Mouse (Mus musculus) spleen, embryonic (tissue): ENCODE data around the gene Dusp1.

ENCODE experiments used
- CTCF ChIA-PET: fragments of 350-600 bp; sonication (Branson Sonifier 250); formaldehyde crosslinking; loops from one replicate; lab custom pipeline; 2022; lab: Charles Lee

The Dusp1 gene

DNA sequence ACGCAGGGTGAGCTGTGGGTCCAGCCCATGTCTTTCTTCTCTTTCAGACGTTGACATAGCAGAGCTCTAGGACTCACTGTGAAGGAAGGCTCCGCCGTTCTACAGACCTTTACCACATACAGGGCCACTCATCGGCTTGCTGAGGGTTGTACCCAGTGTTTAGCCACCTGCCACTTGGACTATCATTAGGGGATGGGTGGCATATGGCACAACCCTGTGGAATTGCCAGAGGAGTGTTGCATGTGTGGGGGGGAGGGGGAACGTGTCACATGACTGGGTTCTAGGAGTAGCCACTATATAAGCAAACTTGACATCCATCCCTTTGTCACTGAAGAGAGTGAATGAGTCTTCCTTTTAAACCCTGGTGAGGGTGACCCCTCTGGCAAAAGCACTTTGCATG is 1.5 kb upstream of the Dusp1 start:
- CTCF ChIA-PET, result no interaction called here

DNA sequence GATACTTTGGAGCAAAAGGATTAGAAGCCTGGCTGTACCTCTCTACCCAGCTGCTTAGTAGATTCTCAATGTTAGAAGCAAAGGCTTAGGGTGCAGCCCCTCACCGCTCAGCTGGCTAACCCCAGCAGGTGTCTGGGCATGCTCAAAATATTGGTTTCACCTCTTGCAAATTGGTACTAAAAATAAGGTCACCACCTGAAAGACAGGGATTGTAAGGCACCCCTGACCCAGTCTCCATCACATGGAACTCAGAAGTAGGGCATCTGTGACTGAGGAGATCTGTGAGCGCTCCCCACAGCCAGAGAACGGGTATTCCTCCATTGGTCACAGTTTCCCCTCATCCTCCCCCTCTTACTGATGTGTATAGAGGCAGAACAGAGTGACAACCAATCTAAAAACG is 364 bp upstream of the Dusp1 start:
- CTCF ChIA-PET, result no interaction called here

DNA sequence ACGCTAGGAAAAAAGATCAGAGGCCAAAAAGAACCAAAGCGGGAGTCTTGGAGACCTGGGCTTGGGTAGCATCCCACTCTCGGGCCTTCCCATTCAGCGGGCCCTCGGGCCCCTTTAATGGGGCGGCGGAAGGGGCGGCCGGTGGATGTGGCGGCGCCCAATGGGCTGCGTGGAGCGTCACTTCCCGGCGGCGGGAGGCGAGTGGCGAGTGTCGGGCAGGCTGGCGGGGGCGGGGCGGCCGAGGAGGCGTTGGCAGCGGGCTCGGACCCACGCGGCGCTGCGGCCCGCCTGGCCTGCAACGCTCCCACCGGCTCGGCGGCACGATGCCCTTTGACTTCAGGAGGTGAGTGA is 663 bp downstream of the Dusp1 start, which contains the start of gene Ergic1:
TSS of gene Ergic1 (plus strand) at position 200 of the 351 bp plus-strand sequence.
- CTCF ChIA-PET, result no interaction called here

DNA sequence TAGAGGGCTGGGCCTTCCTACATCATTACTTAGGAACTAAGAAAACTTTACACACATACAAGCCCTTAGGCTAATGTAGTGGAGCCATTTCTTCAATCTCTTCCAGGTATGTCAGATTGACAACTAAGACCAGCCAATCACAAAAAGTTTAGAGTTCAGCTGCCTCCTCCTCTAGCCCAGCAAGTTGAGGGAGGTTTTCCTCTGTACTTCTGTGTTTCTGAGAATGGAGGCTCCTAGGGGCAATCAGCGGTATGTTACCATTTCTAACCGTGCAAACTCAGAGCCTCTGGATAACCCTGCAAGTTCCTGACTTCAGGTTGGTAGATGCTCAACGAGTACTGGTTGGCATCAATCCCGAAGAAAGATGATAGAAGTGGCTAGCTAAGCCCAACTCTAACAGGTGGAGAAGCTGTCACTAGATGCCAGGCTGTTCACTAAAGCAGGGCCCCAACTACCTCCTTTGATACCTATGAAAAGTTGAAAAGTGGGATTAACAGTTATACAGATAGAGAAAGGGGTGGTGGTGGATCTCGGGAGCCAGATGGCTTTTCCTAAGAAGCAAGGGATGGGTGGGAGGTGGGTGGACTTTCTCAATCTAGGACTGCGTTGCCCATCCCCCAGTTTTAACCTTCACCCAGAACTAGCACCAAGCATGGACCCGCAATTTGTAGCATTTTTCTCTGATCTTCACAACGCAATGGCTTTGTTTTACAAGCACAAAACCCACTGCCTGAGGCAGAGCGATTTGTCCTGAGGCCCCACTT is 1.2 kb downstream of the Dusp1 start:
- CTCF ChIA-PET, result no interaction called here

DNA sequence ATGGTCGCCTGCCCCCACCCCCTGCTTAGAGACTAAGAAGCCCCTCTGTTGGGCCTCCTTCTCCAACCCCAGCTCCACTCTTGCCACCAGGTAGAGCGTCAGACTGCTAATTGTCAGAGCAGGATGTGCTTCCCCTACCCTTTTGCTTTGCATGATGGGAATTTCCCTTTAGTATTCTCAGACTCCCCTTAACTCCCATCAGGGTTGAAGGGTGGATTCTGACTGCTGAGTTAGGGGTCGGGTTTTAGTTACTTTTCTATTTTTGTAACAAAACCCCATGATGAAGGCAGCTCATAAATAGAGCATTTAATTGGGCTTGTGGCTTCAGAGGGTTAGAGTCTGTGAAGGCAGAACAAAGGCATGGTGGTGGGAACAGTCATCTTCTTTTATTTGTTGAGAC is 8.9 kb downstream of the Dusp1 start:
- CTCF ChIA-PET, result no interaction called here

- CTCF ChIA-PET, result no interaction called here
Observed at GRCm38 (mm10) chr17:26551104-26551503, 10.8 kb downstream of the Dusp1 start.

DNA sequence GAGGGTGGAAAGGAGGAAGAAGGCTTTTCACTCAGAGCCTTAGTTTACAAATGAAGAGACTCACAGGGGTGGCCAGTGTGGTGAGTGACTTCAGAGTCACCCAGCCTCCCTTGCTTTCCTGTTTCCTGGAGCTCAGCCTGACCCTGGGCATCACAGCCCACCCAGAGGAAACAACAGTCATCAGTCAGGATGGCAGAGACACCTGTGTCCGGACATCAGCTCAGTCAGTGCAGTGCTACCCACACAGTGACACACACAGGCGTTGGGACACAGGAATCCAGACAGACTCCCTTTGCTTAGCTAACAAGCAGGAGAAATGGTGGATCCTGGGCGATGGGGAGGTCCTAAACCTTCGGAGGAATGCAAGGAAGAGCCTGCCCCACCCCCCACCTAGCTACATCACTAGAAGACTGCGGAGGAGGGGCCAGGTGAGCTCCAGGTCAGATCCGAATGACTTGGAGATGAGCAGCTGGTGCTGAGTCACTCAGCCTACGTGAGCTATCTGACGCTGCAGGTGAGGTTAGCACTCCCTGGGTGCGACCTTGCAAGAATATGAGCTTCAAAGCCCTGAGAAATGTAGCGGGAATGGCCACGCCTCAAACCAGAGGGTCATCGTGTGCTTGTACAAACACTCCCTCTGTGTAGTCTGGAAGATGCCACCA is 12.6 kb downstream of the Dusp1 start:
- CTCF ChIA-PET, result no interaction called here

GRCm38 (mm10) chr17:26548566-26548965 is 13.4 kb downstream of the Dusp1 start:
- CTCF ChIA-PET, result no interaction called here

- CTCF ChIA-PET, result no interaction called here
Observed at GRCm38 (mm10) chr17:26547771-26548170, 14.2 kb downstream of the Dusp1 start.

DNA sequence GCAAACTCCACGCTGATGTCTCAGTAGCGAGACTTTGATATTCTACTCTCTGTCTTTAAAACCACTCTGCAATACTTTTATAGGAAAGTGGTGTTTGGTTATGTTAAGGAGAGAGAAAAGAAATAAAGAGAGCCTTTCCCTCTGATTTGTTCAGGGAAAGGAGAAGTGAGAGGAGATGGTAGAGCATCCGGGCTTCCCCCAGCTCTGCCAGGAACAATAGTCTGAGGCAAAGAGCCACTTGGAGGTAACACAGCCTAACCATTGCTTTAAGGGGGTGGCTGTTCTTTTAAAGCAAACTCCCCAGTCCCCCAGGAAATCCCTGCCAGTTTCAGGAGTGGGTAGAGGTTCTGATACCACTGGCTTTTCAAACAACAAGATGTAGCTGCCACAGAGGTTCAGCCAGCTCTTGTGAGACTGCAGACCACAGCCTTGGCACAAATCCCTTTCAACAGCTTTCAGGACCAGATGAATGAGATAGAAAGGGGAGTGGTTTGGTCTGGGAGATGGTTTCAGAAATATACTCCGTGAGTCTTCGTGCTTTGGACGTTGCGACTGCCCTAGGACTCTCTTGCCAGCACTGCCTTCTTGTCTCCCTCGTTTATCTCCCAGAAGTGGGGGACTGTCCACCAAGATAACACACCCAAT is 17.5 kb downstream of the Dusp1 start:
- CTCF ChIA-PET, result no interaction called here

GRCm38 (mm10) chr17:26540083-26540482 is 21.8 kb downstream of the Dusp1 start:
- CTCF ChIA-PET, result no interaction called here

DNA sequence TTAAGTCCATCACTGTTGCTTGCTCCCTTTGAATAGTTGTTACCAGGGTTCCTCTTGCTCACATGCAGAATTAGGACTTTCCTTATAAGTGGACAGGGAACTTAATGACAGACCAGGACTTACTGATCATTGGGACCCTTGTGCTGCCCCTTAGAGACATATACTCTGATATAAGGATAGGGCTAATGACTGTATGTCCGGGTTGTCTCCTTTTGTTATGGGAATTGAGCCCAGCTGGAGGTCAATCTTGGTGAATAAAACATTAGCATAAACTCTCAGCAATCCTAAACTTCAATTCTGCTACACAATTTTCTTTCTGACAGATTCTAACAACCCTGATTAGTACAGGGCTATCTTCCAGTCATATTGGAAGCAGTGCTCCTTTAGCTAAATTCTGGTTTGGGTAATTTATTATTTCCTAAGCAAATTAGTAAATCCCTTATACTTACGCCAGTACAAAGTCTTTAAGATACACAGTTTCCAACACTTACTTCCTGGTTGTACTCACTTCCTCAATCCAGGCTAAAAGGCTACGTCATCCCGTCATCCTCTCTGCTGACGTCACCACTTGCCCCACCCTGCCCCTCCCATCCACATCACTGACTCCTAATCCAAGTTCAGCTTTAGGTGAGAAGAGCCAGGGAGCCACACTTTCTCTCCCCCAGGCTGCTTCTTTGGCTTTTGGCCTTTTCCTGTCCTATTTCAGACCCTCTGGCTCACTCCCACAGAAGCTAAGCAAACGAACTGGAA is 24.0 kb downstream of the Dusp1 start:
- CTCF ChIA-PET, result no interaction called here

DNA sequence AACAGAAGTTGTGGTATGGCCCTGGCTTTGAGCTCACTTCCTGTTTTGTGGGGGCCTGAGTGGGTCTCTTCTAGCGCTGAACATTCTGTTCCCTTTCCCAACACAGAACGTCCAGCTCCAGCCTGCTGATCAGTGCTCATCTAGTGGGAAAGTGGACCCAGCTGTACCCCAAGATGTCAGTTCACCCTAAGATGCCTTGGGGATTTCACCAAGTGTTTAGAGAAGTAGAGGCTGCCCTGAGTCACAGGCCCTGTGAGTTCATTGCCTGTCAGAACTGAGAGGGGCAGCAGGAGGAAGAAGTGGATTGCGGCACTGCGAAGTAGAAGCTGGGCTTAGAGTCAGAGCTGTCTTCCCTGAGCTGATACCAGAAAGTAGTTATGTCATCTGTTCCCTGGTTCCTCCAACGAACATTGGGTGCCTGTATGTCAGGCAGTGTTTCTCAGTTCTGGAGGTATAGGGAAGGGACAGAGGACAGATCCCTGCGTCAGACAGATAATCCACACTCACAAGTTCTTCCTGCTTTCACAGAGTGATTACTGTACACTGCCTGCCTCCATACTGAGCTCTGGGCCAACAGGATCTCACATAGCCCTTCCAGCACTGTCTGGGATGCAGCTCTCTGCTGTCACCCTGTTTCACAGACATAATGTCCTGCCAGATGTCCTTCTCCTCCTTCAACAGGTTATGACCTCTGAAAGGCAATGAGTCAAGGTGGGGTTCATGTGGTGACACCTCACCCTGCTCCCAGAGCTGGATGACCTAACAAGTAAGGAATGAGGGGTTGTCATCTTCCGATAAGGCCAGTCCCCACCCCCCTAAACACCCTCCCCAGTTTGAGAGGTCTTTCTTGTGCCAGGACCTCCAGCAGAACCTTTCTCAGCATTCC is 26.4 kb downstream of the Dusp1 start:
- CTCF ChIA-PET, result interaction anchor here (0.5 kb wide), 1 partner anchor 253 kb away, joined by 4 read pairs; no protein-coding TSS in a partner anchor

GRCm38 (mm10) chr17:26534695-26535094 is 27.2 kb downstream of the Dusp1 start:
- CTCF ChIA-PET, result no interaction called here

DNA sequence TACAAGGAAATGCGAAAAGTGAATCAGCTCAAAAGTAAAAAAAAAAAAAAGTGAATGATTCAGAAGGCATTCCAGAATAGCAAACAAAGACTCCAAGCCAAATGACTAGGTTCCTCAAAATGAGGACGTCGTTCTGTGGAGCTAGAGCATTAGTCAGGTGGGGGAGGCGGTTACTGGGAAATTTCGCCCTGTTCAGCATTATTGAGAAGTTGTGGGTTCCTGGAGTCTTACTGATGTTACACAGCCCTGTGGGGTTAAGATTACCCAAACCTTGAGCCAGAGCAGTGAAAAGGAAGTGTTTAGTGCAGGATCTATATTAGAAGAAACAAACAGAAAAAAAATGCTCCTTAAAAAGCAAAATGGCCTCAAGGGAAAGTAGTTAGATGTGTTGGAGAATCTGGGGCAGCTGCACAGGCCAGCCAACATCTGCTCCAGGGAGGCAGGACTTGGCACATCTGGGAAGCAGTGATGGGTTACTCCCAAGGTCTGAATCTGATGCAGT is 28.0 kb downstream of the Dusp1 start:
- CTCF ChIA-PET, result interaction anchor here (0.6 to 0.7 kb wide), 2 partner anchors 72 to 75 kb away, joined by 3 to 4 read pairs; no protein-coding TSS in a partner anchor

DNA sequence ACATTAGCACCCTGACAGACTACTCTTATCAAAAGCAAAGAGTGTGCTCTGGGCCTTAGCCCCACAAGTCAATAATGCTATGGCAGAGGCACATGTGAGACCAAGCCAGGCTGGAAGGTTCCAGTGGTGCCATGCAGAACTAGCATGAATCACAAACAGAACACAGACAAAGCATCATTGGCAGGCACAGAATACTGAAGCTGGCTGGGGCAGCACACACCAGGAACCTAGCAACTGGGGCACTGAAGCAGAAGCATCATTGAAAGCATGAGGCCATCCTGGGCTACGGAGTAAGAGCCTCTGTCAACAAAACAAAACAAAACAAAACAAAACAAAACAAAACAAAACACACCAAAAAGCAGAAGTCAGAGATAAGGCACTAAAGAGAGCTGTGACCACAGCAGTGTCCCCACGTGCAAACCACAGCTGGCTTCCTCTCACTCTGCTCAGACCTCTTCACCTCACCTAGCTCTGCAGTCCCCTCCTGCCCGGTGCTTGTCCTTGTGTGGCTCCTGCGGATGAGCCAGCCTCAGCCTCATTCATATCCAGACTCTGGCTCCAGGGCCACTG is 29.4 kb downstream of the Dusp1 start:
- CTCF ChIA-PET, result interaction anchor here (0.5 kb wide), 1 partner anchor 23 kb away, joined by 3 read pairs; no protein-coding TSS in a partner anchor

DNA sequence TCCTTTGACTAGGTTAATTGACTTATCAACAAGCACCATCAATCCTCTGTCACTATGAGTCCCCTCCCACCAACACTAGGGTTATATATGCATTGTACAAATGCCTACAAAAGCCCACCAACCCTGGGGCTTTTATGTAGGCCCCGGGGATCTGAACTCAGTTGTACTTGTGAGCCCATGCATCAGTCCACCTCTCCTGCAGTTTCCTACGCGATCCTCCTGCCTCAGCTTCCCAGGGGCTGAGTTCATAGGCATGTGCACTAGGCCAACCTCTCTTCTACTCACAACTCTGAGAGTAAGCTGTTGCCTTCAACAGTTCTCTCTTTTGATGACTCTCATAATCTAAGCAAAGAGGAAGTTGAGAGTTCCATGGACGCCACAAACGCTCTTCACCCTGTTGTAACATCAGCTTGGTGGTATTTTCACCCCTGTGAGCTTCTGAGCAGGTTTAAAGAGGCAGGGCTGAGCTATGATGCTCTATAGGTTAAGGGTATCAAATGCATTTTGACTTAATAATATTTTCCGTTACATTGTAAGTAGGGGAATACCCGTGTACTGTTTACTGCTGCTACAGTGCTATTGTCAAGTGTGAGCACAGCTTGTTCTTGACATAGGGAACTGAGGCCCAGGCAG is 30.4 kb downstream of the Dusp1 start:
- CTCF ChIA-PET, result interaction anchor here (0.5 to 1.3 kb wide), 3 partner anchors 19 to 36 kb away, joined by 3 read pairs; no protein-coding TSS in a partner anchor

- CTCF ChIA-PET, result interaction anchor here (1.3 kb wide), 1 partner anchor 26 kb away, joined by 3 read pairs; no protein-coding TSS in a partner anchor
Observed at GRCm38 (mm10) chr17:26530590-26531081, 31.3 kb downstream of the Dusp1 start.

DNA sequence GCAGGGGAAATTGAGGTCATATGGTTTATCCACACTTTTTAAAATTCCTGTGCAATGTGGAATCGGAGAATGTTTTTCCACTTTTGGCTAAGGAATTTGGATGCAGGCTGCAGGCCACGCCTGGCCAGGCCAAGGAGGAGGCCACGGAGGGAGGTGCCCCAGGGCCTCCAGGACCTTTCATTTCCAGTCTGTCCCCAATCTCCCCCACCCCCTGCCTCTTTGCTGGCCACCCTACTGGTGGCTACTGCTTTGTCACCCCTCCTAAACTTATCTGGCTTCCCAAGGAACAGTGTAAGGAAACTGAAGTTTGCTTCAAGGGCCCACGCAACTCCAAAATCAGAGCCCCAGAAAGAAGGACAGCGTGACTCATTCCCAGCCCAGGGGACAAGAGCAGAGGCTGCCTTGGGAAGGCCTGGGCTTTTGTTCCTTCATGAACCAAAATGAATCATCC is 32.1 kb downstream of the Dusp1 start:
- CTCF ChIA-PET, result no interaction called here
